Mouse (Mus musculus) layer of hippocampus, adult 9-11 months (tissue): ENCODE measurements around the gene Tmem110.

Experiments used
- DNase-seq: peaks from one replicate; pipeline ENCODE4 v3.0.0; 2022

Gene Tmem110

DNA sequence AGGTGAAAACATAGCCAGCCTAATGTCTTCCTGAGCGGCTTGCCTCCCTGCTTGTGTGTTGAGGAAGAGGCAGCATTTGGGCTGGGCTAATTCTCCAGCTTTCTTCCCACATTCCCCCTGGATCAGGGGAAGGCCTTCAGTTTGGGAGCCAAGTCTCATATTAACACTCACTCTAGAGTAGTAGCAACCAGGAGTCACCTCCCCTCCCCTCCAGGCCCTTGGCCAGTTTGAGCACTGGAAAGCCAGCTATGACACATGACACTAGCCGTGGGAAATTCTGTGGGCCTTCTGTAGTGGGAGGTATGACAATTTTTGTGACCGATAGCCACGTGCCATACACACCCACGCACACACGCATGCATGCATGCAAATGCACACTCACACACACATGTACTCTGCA, 80.6 kb downstream of the Tmem110 start:
- no peak for DNase-seq

DNA sequence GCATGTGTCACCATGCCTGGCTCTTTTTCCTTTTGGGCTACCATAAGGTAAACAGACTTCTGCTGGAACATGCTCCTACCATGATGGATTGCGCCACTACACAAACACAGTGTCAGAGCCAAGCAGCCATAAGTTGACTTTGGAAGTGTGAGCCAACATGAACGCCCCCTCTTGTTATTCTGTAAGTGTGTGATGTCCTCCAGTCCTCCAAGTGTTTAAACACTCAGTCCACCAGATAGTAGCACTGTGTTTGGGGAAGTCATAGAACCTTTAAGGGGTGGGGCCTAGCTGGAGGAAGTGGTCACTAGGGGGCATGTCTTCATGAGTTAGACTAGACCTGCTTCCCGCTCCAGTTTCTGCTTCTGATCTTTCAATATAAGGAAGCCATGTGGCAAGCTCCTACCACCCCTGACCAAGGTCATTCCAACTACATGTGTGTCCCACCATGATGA, 82.5 kb downstream of the Tmem110 start:
- peak; percentile 47 for DNase-seq

DNA sequence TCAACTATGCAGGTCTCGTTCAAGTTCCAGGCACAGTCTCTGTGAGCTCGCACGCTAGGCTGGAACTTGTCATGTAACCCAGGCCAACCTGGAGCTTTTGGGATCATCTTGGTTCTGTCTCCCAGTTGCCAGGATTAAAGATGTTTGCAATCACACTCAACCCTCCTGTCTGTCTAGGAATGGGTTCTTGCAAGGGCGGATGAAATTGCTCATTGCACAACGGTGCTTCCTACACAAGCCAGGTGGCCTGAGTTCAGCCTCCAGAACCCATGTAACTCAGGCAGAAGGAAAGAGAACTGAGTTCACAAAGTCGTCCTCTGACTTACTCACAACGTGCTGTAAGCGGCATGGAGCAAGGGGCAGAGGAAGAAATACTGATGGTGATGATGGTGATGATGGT, 85.8 kb downstream of the Tmem110 start:
- DNase-seq, result no peak

DNA sequence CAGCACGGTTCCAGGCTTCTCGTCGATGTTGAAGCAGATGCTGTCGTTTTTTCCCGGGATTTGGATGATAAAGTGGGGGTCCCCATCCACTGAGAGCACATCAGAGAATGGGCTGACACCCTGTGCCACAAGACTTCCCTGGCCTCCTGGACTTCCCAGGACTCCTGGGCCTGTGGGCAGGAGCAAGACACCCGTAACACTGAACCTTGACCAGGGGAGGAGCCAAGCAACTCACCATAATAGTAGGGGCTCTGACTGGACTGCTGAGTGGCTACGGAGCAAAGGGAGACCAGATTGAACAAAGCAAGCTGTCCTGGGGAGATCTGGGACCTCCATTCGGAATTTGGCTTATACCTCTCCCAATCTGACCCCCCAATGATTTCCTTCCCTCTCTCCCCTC, 87.3 kb downstream of the Tmem110 start:
- no peak for DNase-seq

DNA sequence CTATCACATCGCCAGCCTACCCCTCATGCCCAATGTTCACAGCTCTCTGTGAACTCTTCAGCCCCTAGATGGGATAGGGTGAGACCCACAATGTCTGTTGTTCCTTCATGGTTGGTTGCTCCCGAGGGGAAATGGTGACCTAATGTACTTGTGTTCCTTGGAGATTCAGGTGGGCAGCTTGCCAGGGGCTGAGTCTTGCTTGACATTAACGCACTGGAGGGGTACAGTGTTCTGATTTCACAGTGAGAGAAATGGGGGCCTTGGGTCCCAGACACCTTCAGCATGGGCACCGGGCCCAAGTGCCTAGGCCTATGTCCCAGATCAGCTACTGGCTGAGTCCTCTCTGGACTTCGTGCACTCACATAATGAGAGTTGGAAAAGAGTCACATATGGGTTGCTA, 88.0 kb downstream of the Tmem110 start:
- DNase-seq, result no peak

DNA sequence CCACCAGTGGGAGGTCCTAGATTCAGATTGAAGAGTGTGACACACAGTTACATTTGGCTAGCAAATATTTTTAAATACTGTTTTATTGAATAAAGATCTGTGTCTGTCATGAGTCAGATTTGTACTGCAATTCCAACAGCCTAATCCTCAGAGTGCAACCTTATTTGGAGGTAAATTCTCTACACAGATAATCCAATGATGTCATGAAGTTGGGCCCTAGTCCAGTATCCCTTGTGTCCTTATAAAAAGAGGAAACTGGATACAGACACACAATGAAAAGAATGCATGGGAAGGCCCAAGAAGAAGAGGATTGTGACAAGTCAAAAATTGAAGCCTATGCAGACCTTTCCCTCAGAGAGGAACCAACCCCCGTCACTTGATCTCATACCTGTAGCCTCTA, 91.1 kb downstream of the Tmem110 start:
- DNase-seq, result no peak

DNA sequence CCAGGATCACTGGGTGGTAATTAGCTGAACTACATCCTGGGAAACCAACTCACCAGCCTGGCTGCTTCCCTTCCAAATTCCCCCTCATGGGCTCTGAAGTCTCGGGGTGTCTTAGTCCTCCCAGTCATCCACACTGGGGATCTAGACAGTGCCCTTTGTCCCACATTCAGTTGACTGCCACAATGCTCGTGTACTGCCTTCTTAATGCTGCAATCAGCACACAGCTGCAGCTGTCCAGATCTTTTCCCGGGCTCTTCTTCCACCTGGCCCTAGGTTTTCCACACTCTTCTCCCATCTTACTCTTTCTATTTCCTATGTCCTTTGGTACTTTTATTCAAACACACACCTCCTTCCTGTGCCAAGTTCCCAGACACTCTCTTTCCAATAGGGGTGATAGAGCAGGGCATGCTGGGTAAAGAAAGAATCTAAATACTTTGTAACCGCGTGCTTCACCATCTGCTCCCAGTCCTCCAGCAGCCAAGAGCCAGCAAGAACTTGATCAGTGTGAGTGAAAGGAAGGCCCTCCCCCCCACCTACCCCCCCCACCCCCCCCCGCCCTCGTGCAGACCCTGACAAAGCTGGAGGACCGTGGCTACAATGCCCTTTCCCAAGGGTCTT, 96.8 kb downstream of the Tmem110 start:
- DNase-seq, result peak; percentile 30

DNA sequence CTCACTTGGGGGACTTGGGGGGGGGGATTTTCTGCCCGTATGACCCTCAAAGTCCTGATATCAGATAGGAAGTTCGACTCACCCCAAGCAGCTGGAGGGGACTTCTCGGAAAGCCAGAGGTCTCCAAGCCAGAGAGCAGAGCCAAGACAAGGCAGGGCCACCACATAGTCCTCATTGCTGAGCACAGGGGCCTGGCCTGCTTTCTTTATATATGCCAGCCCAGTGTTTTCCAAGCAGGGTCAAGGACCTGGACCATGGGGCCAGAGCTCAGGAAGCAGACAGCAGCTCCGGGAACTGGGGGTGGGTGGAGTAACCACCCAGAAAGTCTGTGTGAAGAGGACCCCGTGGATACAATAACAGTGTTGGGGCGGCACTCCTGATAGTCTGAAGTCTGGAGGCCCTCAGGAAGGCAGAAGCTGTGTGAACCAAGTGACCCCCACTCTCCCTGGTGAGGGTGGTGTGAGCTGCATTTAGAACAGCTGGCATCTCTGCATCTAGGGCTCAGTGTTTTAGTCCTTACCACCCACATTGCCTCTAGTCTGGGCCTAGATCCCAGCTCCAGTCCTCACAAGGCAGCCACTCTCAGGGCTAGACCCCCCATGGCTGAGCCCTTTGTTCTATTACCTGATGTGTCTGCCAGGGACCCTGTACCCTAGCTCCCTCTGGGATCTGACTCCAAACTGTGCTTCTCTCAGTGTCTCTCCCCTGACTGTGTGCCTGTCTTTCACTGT, 98.2 kb downstream of the Tmem110 start, which contains the start of gene Itih3:
Itih3 (minus strand) TSS at position 386 of the 731 bp plus-strand sequence.
- peak; percentile 59 for DNase-seq

DNA sequence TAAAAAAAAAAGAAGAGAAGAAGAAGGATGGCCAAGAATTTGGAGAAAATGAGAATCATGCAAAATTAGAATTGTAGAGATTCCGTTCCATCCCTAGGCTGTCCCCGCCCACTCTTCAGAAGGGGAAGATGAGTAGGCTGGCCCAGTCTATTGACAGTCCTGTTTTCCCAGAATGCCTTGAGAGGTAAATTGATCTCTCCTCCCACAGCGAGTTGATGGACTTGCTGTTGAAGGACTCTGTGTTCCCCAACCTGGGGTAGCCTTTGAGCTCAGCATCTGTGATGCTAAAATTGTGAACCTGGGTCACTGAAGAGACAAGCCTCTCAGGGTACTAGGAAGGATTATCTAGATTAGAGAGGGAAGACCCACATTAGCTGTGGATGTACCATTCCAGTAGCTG, 100.1 kb downstream of the Tmem110 start:
- no peak for DNase-seq
